Comparison of ENCODE assay signal across 15 mouse cellular contexts in genomic region chr11:70805641-70806175, GRCm38 (mm10). TPM values are rescaled to one million over a fixed set of nuclear protein-coding genes. Genes with fewer than 3 reads are reported as not detected.
DNase-seq lines count a peak whose midpoint lies in the region; ATAC-seq and TF ChIP-seq lines count a peak whose summit lies in the region.
"Had no signal": no experiment of that assay in that cellular context is flagged by ENCODE, and none has a peak within 500 bp of the region (broad histone marks: within the 10 kb centered on the region; RNA-seq: fewer than 3 reads in every experiment).

No protein-coding gene starts in this region.

- intact Hi-C loops in heart, postnatal 25 days (cut with DNase I) = no loop called here
- intact Hi-C loops in left cerebral cortex, postnatal 25 days (cut with DNase I) = no loop called here

- no peak overlapping the region for H3K9ac ChIP-seq in heart, embryonic 15.5 days
- H3K9ac ChIP-seq in lung, embryonic 16.5 days (ENCODE audit: low read length) = no peak overlapping the region
- H3K9ac ChIP-seq in intestine, postnatal 0 days (ENCODE audit: low read depth, low read length) = no peak overlapping the region
- H3K9ac ChIP-seq: embryonic facial prominence, embryonic 12.5 days had no signal

- DNase-seq in heart, postnatal 25 days (ENCODE audit: low spot score) = no peak
- no peak for DNase-seq in lung, postnatal 25 days (ENCODE audit: low spot score)
- no peak for DNase-seq in cerebellum, adult 11-12 months
- DNase-seq in left cerebral cortex, postnatal 25 days (ENCODE audit: low spot score in 2 of 2) = no peak
- DNase-seq: cerebellum, postnatal 36 days; kidney, adult 18-20 months; layer of hippocampus, adult 9-11 months; right cerebral cortex, postnatal 14 days had no signal

- H3K4me3 ChIP-seq in heart, embryonic 15.5 days = no peak overlapping the region
- peak overlapping the region; percentile 5; the same call in 1 of the 2 replicates for H3K4me3 ChIP-seq in lung, embryonic 16.5 days (ENCODE audit: low read length)
- no peak overlapping the region for H3K4me3 ChIP-seq in bone marrow, adult 2 months (replicated peaks; ENCODE audit: control insufficient read depth, low read depth, low read length)
- H3K4me3 ChIP-seq in intestine, postnatal 0 days (ENCODE audit: low read depth, low read length) = no peak overlapping the region
- H3K4me3 ChIP-seq: embryonic facial prominence, embryonic 12.5 days had no signal

- H3K27me3 ChIP-seq in heart, embryonic 15.5 days = no peaks in the 10 kb centered on the region
- no peaks in the 10 kb centered on the region for H3K27me3 ChIP-seq in lung, embryonic 16.5 days (ENCODE audit: control insufficient read depth, insufficient read depth, low read depth, low read length)
- H3K27me3 ChIP-seq in intestine, postnatal 0 days (replicated peaks; ENCODE audit: control insufficient read depth, insufficient read depth, low read length) = no peaks in the 10 kb centered on the region
- H3K27me3 ChIP-seq: embryonic facial prominence, embryonic 12.5 days had no signal

- peak overlapping the region; percentile 52; the same call in 1 of the 2 replicates for H3K27ac ChIP-seq in heart, embryonic 15.5 days
- peak overlapping the region; percentile 27 for H3K27ac ChIP-seq in lung, embryonic 16.5 days (ENCODE audit: low read length)
- peak overlapping the region; percentile 40; the same call in 1 of the 2 replicates for H3K27ac ChIP-seq in bone marrow, adult 2 months (ENCODE audit: control insufficient read depth, insufficient read depth, low read depth, low read length, poor library complexity)
- H3K27ac ChIP-seq in intestine, postnatal 0 days (ENCODE audit: low read depth, low read length) = peak overlapping the region; percentile 60; the same call in 1 of the 2 replicates
- H3K27ac ChIP-seq: embryonic facial prominence, embryonic 12.5 days had no signal

- WGBS in heart, embryonic 15.5 days = 61% methylated on average over 8 of the region's 8 CpGs
- 63% methylated on average over 7 of the region's 8 CpGs for WGBS in lung, embryonic 16.5 days
- WGBS in bone marrow, adult 2 months = 36% methylated on average over 8 of the region's 8 CpGs
- WGBS in intestine, postnatal 0 days = 72% methylated on average over 8 of the region's 8 CpGs

- H3K4me2 ChIP-seq in heart, embryonic 15.5 days = peak overlapping the region; percentile 24; the same call in 1 of the 2 replicates
- peak overlapping the region; percentile 34; the same call in 1 of the 2 replicates for H3K4me2 ChIP-seq in lung, embryonic 16.5 days (ENCODE audit: low read depth, low read length)
- H3K4me2 ChIP-seq in intestine, postnatal 0 days (replicated peaks; ENCODE audit: low read depth) = peak overlapping the region; percentile 24; the same call in 1 of the 2 replicates
- H3K4me2 ChIP-seq: embryonic facial prominence, embryonic 12.5 days had no signal

- no peaks in the 10 kb centered on the region for H3K36me3 ChIP-seq in heart, embryonic 15.5 days
- no peaks in the 10 kb centered on the region for H3K36me3 ChIP-seq in lung, embryonic 16.5 days (ENCODE audit: control insufficient read depth, insufficient read depth, low read length)
- H3K36me3 ChIP-seq in intestine, postnatal 0 days (ENCODE audit: control insufficient read depth, insufficient read depth) = no peaks in the 10 kb centered on the region
- H3K36me3 ChIP-seq: embryonic facial prominence, embryonic 12.5 days had no signal

- TF ChIP-seq POLR2A in bone marrow, adult 2 months (IDR thresholded peaks at IDR 0.05; ENCODE audit: borderline replicate concordance, control insufficient read depth, low read depth, low read length) = no peak

- no peaks in the 10 kb centered on the region for H3K9me3 ChIP-seq in heart, embryonic 15.5 days (replicated peaks)
- H3K9me3 ChIP-seq in lung, embryonic 16.5 days (ENCODE audit: control insufficient read depth, low read length) = no peaks in the 10 kb centered on the region
- no peaks in the 10 kb centered on the region for H3K9me3 ChIP-seq in intestine, postnatal 0 days (ENCODE audit: control insufficient read depth)
- H3K9me3 ChIP-seq: embryonic facial prominence, embryonic 12.5 days had no signal

- ATAC-seq in heart, embryonic 15.5 days (replicated peaks; ENCODE audit: insufficient number of reproducible peaks, insufficient read depth, low FRiP score, low read depth) = no peak
- ATAC-seq in lung, embryonic 16.5 days (ENCODE audit: low read depth) = no peak
- ATAC-seq in intestine, postnatal 0 days = no peak

- H3K4me1 ChIP-seq in heart, embryonic 15.5 days (replicated peaks) = peaks cover 7% of the 10 kb centered on the region
- H3K4me1 ChIP-seq in lung, embryonic 16.5 days (replicated peaks; ENCODE audit: control insufficient read depth, insufficient read depth, low read length) = peaks cover 3% of the 10 kb centered on the region; the same call in 1 of the 2 replicates
- H3K4me1 ChIP-seq in bone marrow, adult 2 months (ENCODE audit: control insufficient read depth, insufficient read depth, low read length) = peaks cover 9% of the 10 kb centered on the region; the same call in 1 of the 2 replicates
- H3K4me1 ChIP-seq in intestine, postnatal 0 days (replicated peaks; ENCODE audit: control insufficient read depth, insufficient read depth, low read length) = no peaks in the 10 kb centered on the region
- H3K4me1 ChIP-seq: embryonic facial prominence, embryonic 12.5 days had no signal

- no peak for TF ChIP-seq CTCF in bone marrow, adult 2 months (IDR thresholded peaks at IDR 0.05; ENCODE audit: control insufficient read depth, insufficient read depth, low read length)
- no peak for TF ChIP-seq CTCF in intestine, postnatal 0 days (IDR thresholded peaks at IDR 0.05; ENCODE audit: low read depth)

RNA-seq across cellular contexts. Expression of gene Scimp, which starts 6.7 kb away (rescaled TPM):
- polyA plus RNA-seq in heart, embryonic 15.5 days (2015; fragmentation: Nextera tagmentation; extraction: Ambion mirVana) = 0.45 and 0.60 TPM in 2 replicates
- under 1 TPM; 0.55 to 0.64 TPM for total RNA-seq in heart, postnatal 25 days (2021)
- 0.20 and 0.35 TPM in 2 replicates for polyA plus RNA-seq in lung, embryonic 16.5 days (2015; fragmentation: Nextera tagmentation; extraction: Ambion mirVana)
- polyA plus RNA-seq in bone marrow, adult 2 months (2011; ENCODE audit: insufficient read depth, insufficient read length, low replicate concordance, missing spikeins) = 1.9 TPM in 1 of 2 replicates, not detected in the other
- polyA plus RNA-seq in intestine, postnatal 0 days (2015; fragmentation: Nextera tagmentation; extraction: Ambion mirVana) = 1.9 and 2.0 TPM in 2 replicates
- total RNA-seq in left cerebral cortex, postnatal 25 days (2021) = not detected
- polyA plus RNA-seq: embryonic facial prominence, embryonic 12.5 days; forebrain, embryonic 11.5 days; limb, embryonic 11.5 days had no signal

RNA-seq across cellular contexts. Expression of gene Rabep1, which starts 38.9 kb away (rescaled TPM):
- 26.4 and 29.1 TPM in 2 replicates for polyA plus RNA-seq in heart, embryonic 15.5 days (2015; fragmentation: Nextera tagmentation; extraction: Ambion mirVana)
- 10 to 100 TPM; 35.8 to 36.8 TPM for total RNA-seq in heart, postnatal 25 days (2021)
- polyA plus RNA-seq in lung, embryonic 16.5 days (2015; fragmentation: Nextera tagmentation; extraction: Ambion mirVana) = 30.0 and 30.2 TPM in 2 replicates
- polyA plus RNA-seq in bone marrow, adult 2 months (2011; ENCODE audit: insufficient read depth, insufficient read length, low replicate concordance, missing spikeins) = 12.6 and 28.8 TPM in 2 replicates
- 90.9 and 104 TPM in 2 replicates for polyA plus RNA-seq in intestine, postnatal 0 days (2015; fragmentation: Nextera tagmentation; extraction: Ambion mirVana)
- 100 to 1,000 TPM; 128 to 130 TPM for total RNA-seq in left cerebral cortex, postnatal 25 days (2021)

RNA-seq across cellular contexts. Expression of gene Zfp3, which starts 41.7 kb away (rescaled TPM):
- 8.4 and 9.3 TPM in 2 replicates for polyA plus RNA-seq in heart, embryonic 15.5 days (2015; fragmentation: Nextera tagmentation; extraction: Ambion mirVana)
- 1 to 10 TPM; 7.7 to 7.8 TPM for total RNA-seq in heart, postnatal 25 days (2021)
- polyA plus RNA-seq in lung, embryonic 16.5 days (2015; fragmentation: Nextera tagmentation; extraction: Ambion mirVana) = 4.9 and 5.7 TPM in 2 replicates
- 1.1 and 1.7 TPM in 2 replicates for polyA plus RNA-seq in bone marrow, adult 2 months (2011; ENCODE audit: insufficient read depth, insufficient read length, low replicate concordance, missing spikeins)
- 4.4 and 5.0 TPM in 2 replicates for polyA plus RNA-seq in intestine, postnatal 0 days (2015; fragmentation: Nextera tagmentation; extraction: Ambion mirVana)
- total RNA-seq in left cerebral cortex, postnatal 25 days (2021) = 10 to 100 TPM; 16.4 to 17.2 TPM
